Mouse (Mus musculus): Measurements from ENCODE around the gene Dnaic1. TPM values are rescaled to one million over a fixed set of nuclear protein-coding genes. Genes with fewer than 3 reads are reported as not detected.

Dnaic1 gene
- total and polyA plus RNA-seq, 2 experiments from 2014 or later: 2.1 to 2.2 TPM

Other genes with a start within 250 kb of the Dnaic1 start
- gene Ubap1, start 220.8 kb upstream of the Dnaic1 start, total RNA-seq (2014; rRNA removed; ENCODE audit: low replicate concordance): 43.2 and 125 TPM in 2 replicates
- gene Ubap1, start 220.8 kb upstream of the Dnaic1 start, polyA plus RNA-seq (2015; fragmentation: Nextera tagmentation; extraction: Ambion mirVana): 45.3 and 45.7 TPM in 2 replicates
- gene Kif24, start 104.9 kb upstream of the Dnaic1 start, total RNA-seq (2014; rRNA removed; ENCODE audit: low replicate concordance): 2.9 and 3.4 TPM in 2 replicates
- gene Kif24, start 104.9 kb upstream of the Dnaic1 start, polyA plus RNA-seq (2015; fragmentation: Nextera tagmentation; extraction: Ambion mirVana): 1.1 and 1.4 TPM in 2 replicates
- gene Nudt2, start 104.6 kb upstream of the Dnaic1 start, total RNA-seq (2014; rRNA removed; ENCODE audit: low replicate concordance): 10.5 and 37.6 TPM in 2 replicates
- gene Nudt2, start 104.6 kb upstream of the Dnaic1 start, polyA plus RNA-seq (2015; fragmentation: Nextera tagmentation; extraction: Ambion mirVana): 42.0 and 45.9 TPM in 2 replicates
- gene AI464131, start 66.7 kb upstream of the Dnaic1 start, total RNA-seq (2014; rRNA removed; ENCODE audit: low replicate concordance): 6.3 and 9.3 TPM in 2 replicates
- 2.5 and 2.9 TPM in 2 replicates for gene AI464131, start 66.7 kb upstream of the Dnaic1 start, polyA plus RNA-seq (2015; fragmentation: Nextera tagmentation; extraction: Ambion mirVana)
- not detected in 2 replicates for gene 1110017D15Rik, start 52.4 kb upstream of the Dnaic1 start, total RNA-seq (2014; rRNA removed; ENCODE audit: low replicate concordance)
- gene 1110017D15Rik, start 52.4 kb upstream of the Dnaic1 start, polyA plus RNA-seq (2015; fragmentation: Nextera tagmentation; extraction: Ambion mirVana): 0.18 and 1.0 TPM in 2 replicates
- gene Fam219a, start 237 bp upstream of the Dnaic1 start, total RNA-seq (2014; rRNA removed; ENCODE audit: low replicate concordance): 4.0 and 10.7 TPM in 2 replicates
- gene Fam219a, start 237 bp upstream of the Dnaic1 start, polyA plus RNA-seq (2015; fragmentation: Nextera tagmentation; extraction: Ambion mirVana): 2.3 and 3.1 TPM in 2 replicates
- 5.8 and 12.7 TPM in 2 replicates for gene Enho, start 70.5 kb downstream of the Dnaic1 start, total RNA-seq (2014; rRNA removed; ENCODE audit: low replicate concordance)
- 4.0 and 4.3 TPM in 2 replicates for gene Enho, start 70.5 kb downstream of the Dnaic1 start, polyA plus RNA-seq (2015; fragmentation: Nextera tagmentation; extraction: Ambion mirVana)
- gene Cntfr, start 127.3 kb downstream of the Dnaic1 start, total RNA-seq (2014; rRNA removed; ENCODE audit: low replicate concordance): 0.31 TPM in 1 of 2 replicates, not detected in the other
- 0.38 and 0.41 TPM in 2 replicates for gene Cntfr, start 127.3 kb downstream of the Dnaic1 start, polyA plus RNA-seq (2015; fragmentation: Nextera tagmentation; extraction: Ambion mirVana)
- gene Il11ra1, start 130.2 kb downstream of the Dnaic1 start, total RNA-seq (2014; rRNA removed; ENCODE audit: low replicate concordance): 77.1 and 110 TPM in 2 replicates
- gene Il11ra1, start 130.2 kb downstream of the Dnaic1 start, polyA plus RNA-seq (2015; fragmentation: Nextera tagmentation; extraction: Ambion mirVana): 104 and 116 TPM in 2 replicates
- 49.6 and 49.8 TPM in 2 replicates for gene Rpp25l, start 143.8 kb downstream of the Dnaic1 start, total RNA-seq (2014; rRNA removed; ENCODE audit: low replicate concordance)
- 38.9 and 40.2 TPM in 2 replicates for gene Rpp25l, start 143.8 kb downstream of the Dnaic1 start, polyA plus RNA-seq (2015; fragmentation: Nextera tagmentation; extraction: Ambion mirVana)
- 81.6 and 121 TPM in 2 replicates for gene Dctn3, start 153.4 kb downstream of the Dnaic1 start, total RNA-seq (2014; rRNA removed; ENCODE audit: low replicate concordance)
- 161 and 165 TPM in 2 replicates for gene Dctn3, start 153.4 kb downstream of the Dnaic1 start, polyA plus RNA-seq (2015; fragmentation: Nextera tagmentation; extraction: Ambion mirVana)
- not detected in 2 replicates for gene Arid3c, start 161.4 kb downstream of the Dnaic1 start, total RNA-seq (2014; rRNA removed; ENCODE audit: low replicate concordance)
- gene Arid3c, start 161.4 kb downstream of the Dnaic1 start, polyA plus RNA-seq (2015; fragmentation: Nextera tagmentation; extraction: Ambion mirVana): not detected in 2 replicates
- gene Galt, start 185.5 kb downstream of the Dnaic1 start, total RNA-seq (2014; rRNA removed; ENCODE audit: low replicate concordance): 95.0 and 96.8 TPM in 2 replicates
- gene Galt, start 185.5 kb downstream of the Dnaic1 start, polyA plus RNA-seq (2015; fragmentation: Nextera tagmentation; extraction: Ambion mirVana): 69.8 and 70.9 TPM in 2 replicates
- gene Sigmar1, start 186.4 kb downstream of the Dnaic1 start, total RNA-seq (2014; rRNA removed; ENCODE audit: low replicate concordance): 40.9 and 57.4 TPM in 2 replicates
- 33.4 and 37.1 TPM in 2 replicates for gene Sigmar1, start 186.4 kb downstream of the Dnaic1 start, polyA plus RNA-seq (2015; fragmentation: Nextera tagmentation; extraction: Ambion mirVana)
- gene Ccl27a, start 204.5 kb downstream of the Dnaic1 start, total RNA-seq (2014; rRNA removed; ENCODE audit: low replicate concordance): 48.5 and 73.7 TPM in 2 replicates
- 49.4 and 49.6 TPM in 2 replicates for gene Ccl27a, start 204.5 kb downstream of the Dnaic1 start, polyA plus RNA-seq (2015; fragmentation: Nextera tagmentation; extraction: Ambion mirVana)